Mouse (Mus musculus) lung, adult 2 months (tissue): ENCODE results near the gene Cxadr.

Source experiments
- CTCF ChIP-seq: fragments of 200-500 bp; IDR thresholded peaks from 2 replicates; pipeline ENCODE4 v1.5.1; 2011; ENCODE audit warnings: mild to moderate bottlenecking, low read length, control low read depth; ENCODE audit not compliant: insufficient read depth
- POLR2A ChIP-seq: fragments of 200-500 bp; IDR thresholded peaks from 2 replicates; pipeline ENCODE4 v1.6.1; 2011; ENCODE audit warnings: low read depth, mild to moderate bottlenecking, control low read depth, low read length, borderline replicate concordance; ENCODE audit errors: extremely low read depth

DNA sequence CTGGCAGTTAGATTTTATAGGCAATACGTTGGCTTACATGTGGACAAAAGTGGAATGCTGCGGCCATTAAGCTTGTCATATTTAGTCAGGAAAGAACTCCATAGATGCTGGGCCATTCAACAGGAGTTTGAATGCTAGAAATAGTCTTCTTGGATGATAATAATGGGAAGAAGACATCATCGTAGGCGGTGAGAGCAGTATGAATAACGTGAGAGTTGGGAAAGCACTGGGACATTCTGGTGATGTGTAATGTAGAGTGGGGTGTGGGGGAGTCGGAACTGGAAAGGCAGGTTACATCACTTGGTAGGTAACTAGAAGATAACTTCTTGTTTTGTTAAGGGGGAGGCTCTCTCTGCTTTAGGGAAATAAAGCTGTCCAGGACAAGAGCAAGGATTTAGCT lies 106.6 kb downstream of the Cxadr start:
- no peak for TF ChIP-seq POLR2A
- TF ChIP-seq CTCF: no peak
